Mouse (Mus musculus): ENCODE data around the gene Rpa3. TPM values are rescaled to one million over a fixed set of nuclear protein-coding genes. Genes with fewer than 3 reads are reported as not detected.
A peak's percentile ranks its signal among the peaks of the same experiment; 100 is the strongest.

The Rpa3 gene
- total and polyA plus RNA-seq, 2 experiments from 2014 or later, result 20.8 to 22.3 TPM

DNA sequence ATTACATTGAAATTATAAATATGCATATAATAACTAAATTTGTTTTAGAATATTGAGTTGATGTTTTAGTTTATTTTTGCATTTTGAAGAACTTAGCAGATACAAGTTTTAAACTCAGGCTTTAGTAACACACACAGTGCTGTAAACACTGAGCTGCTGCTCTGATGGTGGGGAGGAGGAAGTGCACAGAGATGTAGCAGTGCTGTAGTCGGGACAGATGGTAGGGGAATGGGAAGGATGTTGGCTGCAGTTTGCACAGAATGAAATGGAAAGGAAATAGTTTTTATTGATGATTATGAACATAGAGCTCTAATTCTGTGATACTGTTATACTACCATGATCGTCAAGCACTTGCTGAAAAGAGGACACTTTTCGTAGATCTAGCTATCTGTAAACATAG, 31.9 kb downstream of the Rpa3 start:
- H3K4me1 ChIP-seq (ENCODE audit: insufficient read depth, low read length), result no peaks in the 10 kb centered on the region
- DNase-seq (ENCODE audit: low spot score) (no peak), ATAC-seq (ENCODE audit: low FRiP score) (no peak)
- H3K4me3 ChIP-seq (ENCODE audit: low read depth, low read length), result no peak overlapping the region
- no peak for TF ChIP-seq CTCF (IDR thresholded peaks at IDR 0.05)
- 89% methylated on average over 3 of the region's 3 CpGs for WGBS
- no peak overlapping the region for H3K4me2 ChIP-seq (ENCODE audit: low read depth, low read length, poor library complexity, severe bottlenecking)
- no peaks in the 10 kb centered on the region for H3K27me3 ChIP-seq (ENCODE audit: insufficient read depth, low read length)
- H3K27ac ChIP-seq (ENCODE audit: low read depth, low read length), result no peak overlapping the region
- H3K36me3 ChIP-seq (ENCODE audit: insufficient read depth, low read length), result peaks cover 17% of the 10 kb centered on the region
- no peak overlapping the region for H3K9ac ChIP-seq (replicated peaks; ENCODE audit: low read length, poor library complexity, severe bottlenecking)
- no peaks in the 10 kb centered on the region for H3K9me3 ChIP-seq (ENCODE audit: low read length)

- Histone ChIP-seq H3K9me3 (ENCODE audit: low read length) (no peaks in the 10 kb centered on the region), H3K27me3 (ENCODE audit: insufficient read depth, low read length) (no peaks in the 10 kb centered on the region), H3K36me3 (ENCODE audit: insufficient read depth, low read length) (0 out of 2 replicates have a peak, but pooled peaks cover 6% of the 10 kb centered on the region), H3K4me3 (ENCODE audit: low read depth, low read length) (no peak overlapping the region), H3K4me2 (ENCODE audit: low read depth, low read length, poor library complexity, severe bottlenecking) (peak overlapping the region; percentile 61), H3K4me1 (ENCODE audit: insufficient read depth, low read length) (peaks cover 6% of the 10 kb centered on the region; the same call in 1 of the 2 replicates), H3K27ac (ENCODE audit: low read depth, low read length) (no peak overlapping the region), H3K9ac (replicated peaks; ENCODE audit: low read length, poor library complexity, severe bottlenecking) (no peak overlapping the region)
- no peak for DNase-seq (ENCODE audit: low spot score)
- no peak for TF ChIP-seq CTCF (IDR thresholded peaks at IDR 0.05)
- 86% methylated on average over 3 of the region's 3 CpGs for WGBS
- ATAC-seq (ENCODE audit: low FRiP score), result no peak
Measured at GRCm38 (mm10) chr6:8210661-8211060, 48.3 kb downstream of the Rpa3 start.

- H3K4me1 ChIP-seq (ENCODE audit: insufficient read depth, low read length), result peaks cover 6% of the 10 kb centered on the region; the same call in 1 of the 2 replicates
- ATAC-seq (ENCODE audit: low FRiP score) (no peak), DNase-seq (ENCODE audit: low spot score) (no peak)
- peak overlapping the region; percentile 91 for H3K9ac ChIP-seq (replicated peaks; ENCODE audit: low read length, poor library complexity, severe bottlenecking)
- H3K27ac ChIP-seq (ENCODE audit: low read depth, low read length), result peak overlapping the region; percentile 94
- no peaks in the 10 kb centered on the region for H3K9me3 ChIP-seq (ENCODE audit: low read length)
- H3K4me3 ChIP-seq (ENCODE audit: low read depth, low read length), result peak overlapping the region; percentile 82
- H3K27me3 ChIP-seq (ENCODE audit: insufficient read depth, low read length), result no peaks in the 10 kb centered on the region
- 11% methylated on average over 10 of the region's 10 CpGs for WGBS
- TF ChIP-seq CTCF (IDR thresholded peaks at IDR 0.05), result no peak
- H3K36me3 ChIP-seq (ENCODE audit: insufficient read depth, low read length), result no peaks in the 10 kb centered on the region
- peak overlapping the region; percentile 61 for H3K4me2 ChIP-seq (ENCODE audit: low read depth, low read length, poor library complexity, severe bottlenecking)
Measured at GRCm38 (mm10) chr6:8209866-8210186, 49.1 kb downstream of the Rpa3 start.

DNA sequence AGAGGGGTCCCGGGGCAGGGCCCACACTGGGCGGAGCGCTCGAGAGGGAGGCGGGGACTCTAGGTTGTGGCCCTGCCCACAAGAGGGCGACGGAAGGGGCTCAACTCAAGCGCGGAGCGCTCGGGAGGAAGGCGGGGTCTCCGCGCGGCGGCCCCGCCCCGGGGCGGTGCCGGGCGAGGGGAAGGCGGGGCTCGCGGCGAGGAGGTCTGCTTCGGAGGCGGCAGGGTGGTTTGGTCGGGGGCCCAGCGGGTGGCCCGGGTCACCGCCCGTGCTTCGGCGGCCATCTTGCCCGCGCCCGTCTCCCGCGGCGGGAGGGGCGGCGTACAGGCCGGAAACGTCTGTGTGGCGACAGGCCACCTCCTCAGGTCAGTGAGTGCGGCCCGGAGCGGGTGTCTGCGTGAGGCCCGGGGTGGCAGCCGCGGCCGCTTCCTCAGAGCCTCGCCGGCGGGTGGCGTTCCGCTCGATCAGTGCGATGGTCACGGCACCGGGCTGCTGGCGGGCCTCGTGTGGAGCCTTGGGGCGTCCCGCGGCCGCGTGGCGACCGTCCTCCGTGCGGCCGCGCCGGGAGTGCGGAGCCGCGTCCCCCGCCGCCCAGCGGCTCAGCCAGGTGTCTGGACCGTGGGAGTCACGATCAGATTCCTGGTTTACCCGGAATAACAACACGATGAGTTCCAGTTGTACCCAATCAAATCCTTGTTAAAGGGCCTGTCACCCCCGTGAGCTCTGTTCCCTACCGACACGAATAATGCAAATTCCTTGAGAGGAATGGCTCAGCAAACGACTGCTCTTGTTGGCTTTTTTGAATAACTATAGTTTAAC, 49.7 kb downstream of the Rpa3 start, which contains the start of gene Mios:
Gene Mios (plus strand): TSS at position 176 of the 819 bp plus-strand sequence.
- Histone ChIP-seq H3K27me3 (ENCODE audit: insufficient read depth, low read length) (no peaks in the 10 kb centered on the region), H3K9me3 (ENCODE audit: low read length) (no peaks in the 10 kb centered on the region), H3K36me3 (ENCODE audit: insufficient read depth, low read length) (no peaks in the 10 kb centered on the region), H3K4me1 (ENCODE audit: insufficient read depth, low read length) (peaks cover 6% of the 10 kb centered on the region; the same call in 1 of the 2 replicates), H3K9ac (replicated peaks; ENCODE audit: low read length, poor library complexity, severe bottlenecking) (peak within 1 kb of the TSS; percentile 91), H3K4me2 (ENCODE audit: low read depth, low read length, poor library complexity, severe bottlenecking) (peak within 1 kb of the TSS; percentile 61), H3K27ac (ENCODE audit: low read depth, low read length) (peak within 1 kb of the TSS; percentile 94), H3K4me3 (ENCODE audit: low read depth, low read length) (peak within 1 kb of the TSS; percentile 82)
- ATAC-seq (ENCODE audit: low FRiP score), result peak; percentile 96
- WGBS, result under 1% methylated on average over 64 of the region's 90 CpGs
- peak; percentile 87 for DNase-seq (ENCODE audit: low spot score)
- peak; percentile 50; the same call in 1 of the 2 replicates for TF ChIP-seq CTCF (IDR thresholded peaks at IDR 0.05)

Other genes starting within 250 kb of the Rpa3 start
- gene Col28a1, start 66.6 kb downstream of the Rpa3 start, total RNA-seq (2014; rRNA removed), result 0.60 and 3.3 TPM in 2 replicates
- gene Col28a1, start 66.6 kb downstream of the Rpa3 start, polyA plus RNA-seq (2015; fragmentation: Nextera tagmentation; extraction: Ambion mirVana), result 0.56 and 0.64 TPM in 2 replicates
- gene Mios, start 50.0 kb downstream of the Rpa3 start, total RNA-seq (2014; rRNA removed), result 28.8 and 33.4 TPM in 2 replicates
- gene Mios, start 50.0 kb downstream of the Rpa3 start, polyA plus RNA-seq (2015; fragmentation: Nextera tagmentation; extraction: Ambion mirVana), result 20.1 TPM in 2 replicates
- gene Umad1, start 115 bp upstream of the Rpa3 start, total RNA-seq (2014; rRNA removed), result 25.4 and 26.7 TPM in 2 replicates
- 69.8 and 70.2 TPM in 2 replicates for gene Umad1, start 115 bp upstream of the Rpa3 start, polyA plus RNA-seq (2015; fragmentation: Nextera tagmentation; extraction: Ambion mirVana)
- 4.4 and 8.1 TPM in 2 replicates for gene Gm45062, start 277 bp upstream of the Rpa3 start, total RNA-seq (2014; rRNA removed)
- gene Gm45062, start 277 bp upstream of the Rpa3 start, polyA plus RNA-seq (2015; fragmentation: Nextera tagmentation; extraction: Ambion mirVana), result 2.5 and 2.7 TPM in 2 replicates